Mouse (Mus musculus): ENCODE measurements around the gene Ank.

GRCm38 (mm10) chr15:27582428-27582827, 116.0 kb downstream of the Ank start:
- TF ChIP-seq NRF1 (IDR thresholded peaks at IDR 0.05; ENCODE audit: insufficient read depth, low read depth, low read length, poor library complexity, severe bottlenecking) (no peak), POLR2A (IDR thresholded peaks at IDR 0.05; ENCODE audit: control insufficient read depth in 1 of 2, insufficient read depth in 1 of 2, low read depth in 1 of 2, low read length in 2 of 2, poor library complexity in 1 of 2) (no peak), CTCF (IDR thresholded peaks at IDR 0.05 in 2 of 3, conservative IDR thresholded peaks at IDR 0.05 in 1 of 3; ENCODE audit: control insufficient read depth in 1 of 3, insufficient read depth in 1 of 3, low read depth in 2 of 3, low read length in 3 of 3, poor library complexity in 1 of 3, severe bottlenecking in 1 of 3) (peak; percentile 38 to 74 (median 61); a peak in 5 of 6 replicates), MAFK (IDR thresholded peaks at IDR 0.05; ENCODE audit: borderline replicate concordance, low read depth, low read length) (no peak), TBP (IDR thresholded peaks at IDR 0.05; ENCODE audit: low read depth, low read length) (no peak), MYC (IDR thresholded peaks at IDR 0.05; ENCODE audit: low read depth, low read length) (no peak), GATA1 (IDR thresholded peaks at IDR 0.05; ENCODE audit: low read depth, low read length) (no peak), ELF1 (IDR thresholded peaks at IDR 0.05; ENCODE audit: low read depth, low read length) (no peak), POLR2AphosphoS5 (IDR thresholded peaks at IDR 0.05; ENCODE audit: borderline replicate concordance, low read depth, low read length) (no peak), BHLHE40 (IDR thresholded peaks at IDR 0.05; ENCODE audit: borderline replicate concordance, low read depth, low read length) (no peak), ZNF384 (IDR thresholded peaks at IDR 0.05; ENCODE audit: low read depth, low read length) (no peak), CHD1 (IDR thresholded peaks at IDR 0.05; ENCODE audit: low read depth, low read length) (no peak), POLR2AphosphoS2 (IDR thresholded peaks at IDR 0.05; ENCODE audit: low read length) (no peak), KAT2A (conservative IDR thresholded peaks at IDR 0.05; ENCODE audit: low read depth, low read length) (no peak)

Data from MEL (cell line).